In the genomic region with DNA sequence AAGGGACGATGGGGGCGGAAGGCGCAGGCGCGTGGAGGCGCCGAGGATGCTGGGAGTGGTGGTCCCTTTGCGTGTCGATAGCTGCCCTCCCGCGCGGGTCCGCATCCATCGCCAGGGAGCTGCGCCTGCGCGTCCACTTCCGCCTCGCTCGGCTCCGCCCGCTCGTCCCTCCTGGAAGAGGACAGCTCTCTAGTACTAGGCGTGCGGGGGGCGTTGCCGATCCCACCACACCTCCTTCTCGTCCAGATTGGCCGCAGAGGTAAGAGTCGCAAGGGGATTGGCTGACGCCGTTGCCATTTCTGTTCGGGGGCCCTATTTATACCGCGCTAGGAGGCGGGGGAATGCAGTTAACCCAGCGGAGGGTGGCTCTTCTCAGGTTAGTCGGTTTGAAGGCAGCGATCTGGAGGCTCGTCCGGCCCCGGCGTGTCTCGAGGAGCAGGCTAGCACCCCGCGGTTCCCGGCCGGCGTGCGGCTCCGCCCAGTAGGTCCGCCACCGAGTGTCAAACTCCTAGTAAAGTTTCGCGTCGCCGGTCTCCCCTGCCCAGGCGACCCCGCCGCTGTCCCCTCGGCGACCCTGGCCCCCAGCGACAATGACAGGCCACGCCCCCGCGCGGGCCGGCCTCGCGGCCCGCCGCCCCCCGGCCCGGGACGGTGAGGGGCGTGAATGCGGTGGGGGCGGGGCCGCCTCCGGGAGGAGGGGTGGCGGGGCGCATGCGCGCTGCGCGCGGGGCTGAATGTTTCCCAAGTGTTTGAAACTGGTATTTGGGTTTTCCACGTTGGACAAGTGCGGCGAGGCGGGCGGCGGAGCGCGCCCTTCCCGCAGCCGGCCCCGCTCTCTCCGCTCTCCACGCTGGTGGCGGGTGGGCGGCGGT, we compare ENCODE assay signal across 8 mouse cellular contexts. TPM values are rescaled to one million over a fixed set of nuclear protein-coding genes. Genes with fewer than 3 reads are reported as not detected.
DNase-seq lines count a peak whose midpoint lies in the region; ATAC-seq and TF ChIP-seq lines count a peak whose summit lies in the region.

No protein-coding gene starts in this region.

- ATAC-seq in embryonic facial prominence, embryonic 15.5 days (ENCODE audit: insufficient number of reproducible peaks, low FRiP score, low TSS enrichment, low read depth): peak; percentile 92
- peak; percentile 86 for ATAC-seq in limb, embryonic 14.5 days (ENCODE audit: low FRiP score, low read depth)
- ATAC-seq in midbrain, postnatal 0 days (ENCODE audit: low FRiP score): peak; percentile 91

- no peaks in the 10 kb centered on the region; the same call in 1 of the 2 replicates for H3K4me1 ChIP-seq in bone marrow, adult 2 months (ENCODE audit: control insufficient read depth, insufficient read depth, low read length)
- H3K4me1 ChIP-seq in embryonic facial prominence, embryonic 15.5 days: peaks cover 22% of the 10 kb centered on the region
- peaks cover 10% of the 10 kb centered on the region for H3K4me1 ChIP-seq in limb, embryonic 14.5 days (ENCODE audit: control insufficient read depth, insufficient read depth, low read length)
- H3K4me1 ChIP-seq in midbrain, postnatal 0 days (ENCODE audit: insufficient read depth, low read length): peaks cover 4% of the 10 kb centered on the region; the same call in 1 of the 2 replicates

- TF ChIP-seq CTCF in bone marrow, adult 2 months (IDR thresholded peaks at IDR 0.05; ENCODE audit: control insufficient read depth, insufficient read depth, low read length): 0 out of 2 replicates have a peak, but pooled peaks have one; percentile 5
- TF ChIP-seq CTCF in midbrain, postnatal 0 days (IDR thresholded peaks at IDR 0.05): no peak

- peak; percentile 100 for DNase-seq in 416B (ENCODE audit: low read depth)
- peak; percentile 98 for DNase-seq in heart, adult 8-10 months (ENCODE audit: low spot score)
- DNase-seq in kidney, adult 9 months: peak; percentile 100
- peak; percentile 100 for DNase-seq in limb, embryonic 14.5 days (ENCODE audit: low spot score)
- DNase-seq in midbrain, postnatal 0 days (ENCODE audit: low spot score): peak; percentile 100
- peak; percentile 93 to 94 for DNase-seq in spleen, postnatal 14 days (ENCODE audit: low spot score in 2 of 2)

- H3K9ac ChIP-seq in embryonic facial prominence, embryonic 15.5 days: peak overlapping the region; percentile 95
- peak overlapping the region; percentile 90 for H3K9ac ChIP-seq in limb, embryonic 14.5 days (ENCODE audit: low read depth, low read length, severe bottlenecking)
- peak overlapping the region; percentile 85 for H3K9ac ChIP-seq in midbrain, postnatal 0 days (replicated peaks; ENCODE audit: low read length, poor library complexity, severe bottlenecking)

- peak overlapping the region; percentile 76 for H3K4me2 ChIP-seq in embryonic facial prominence, embryonic 15.5 days (replicated peaks)
- peak overlapping the region; percentile 59 for H3K4me2 ChIP-seq in limb, embryonic 14.5 days (replicated peaks; ENCODE audit: low read depth, low read length, severe bottlenecking)
- H3K4me2 ChIP-seq in midbrain, postnatal 0 days (ENCODE audit: low read depth, low read length, poor library complexity, severe bottlenecking): peak overlapping the region; percentile 82

- TF ChIP-seq POLR2A in bone marrow, adult 2 months (IDR thresholded peaks at IDR 0.05; ENCODE audit: borderline replicate concordance, control insufficient read depth, low read depth, low read length): peak; percentile 98
- peak; percentile 99; the same call in 1 of the 2 replicates for TF ChIP-seq POLR2A in limb, embryonic 14.5 days (IDR thresholded peaks at IDR 0.05; ENCODE audit: borderline replicate concordance, extremely low read depth, insufficient read depth, insufficient read length)

- H3K36me3 ChIP-seq in embryonic facial prominence, embryonic 15.5 days: no peaks in the 10 kb centered on the region
- H3K36me3 ChIP-seq in limb, embryonic 14.5 days (ENCODE audit: control insufficient read depth, insufficient read depth, low read length): no peaks in the 10 kb centered on the region
- no peaks in the 10 kb centered on the region for H3K36me3 ChIP-seq in midbrain, postnatal 0 days (ENCODE audit: insufficient read depth, low read length)

- H3K27me3 ChIP-seq in embryonic facial prominence, embryonic 15.5 days: no peaks in the 10 kb centered on the region
- no peaks in the 10 kb centered on the region for H3K27me3 ChIP-seq in limb, embryonic 14.5 days (ENCODE audit: control insufficient read depth, insufficient read depth, low read length)
- H3K27me3 ChIP-seq in midbrain, postnatal 0 days (ENCODE audit: insufficient read depth, low read length): no peaks in the 10 kb centered on the region

- H3K27ac ChIP-seq in bone marrow, adult 2 months (ENCODE audit: control insufficient read depth, insufficient read depth, low read depth, low read length, poor library complexity): peak overlapping the region; percentile 89
- peak overlapping the region; percentile 100 for H3K27ac ChIP-seq in embryonic facial prominence, embryonic 15.5 days (replicated peaks)
- peak overlapping the region; percentile 96 for H3K27ac ChIP-seq in limb, embryonic 14.5 days (replicated peaks; ENCODE audit: low read depth, low read length)
- H3K27ac ChIP-seq in midbrain, postnatal 0 days (ENCODE audit: low read depth, low read length): peak overlapping the region; percentile 98

- WGBS in bone marrow, adult 2 months: under 1% methylated on average over 103 of the region's 103 CpGs
- under 1% methylated on average over 103 of the region's 103 CpGs for WGBS in embryonic facial prominence, embryonic 15.5 days
- WGBS in limb, embryonic 14.5 days: under 1% methylated on average over 79 of the region's 103 CpGs
- WGBS in midbrain, postnatal 0 days: under 1% methylated on average over 84 of the region's 103 CpGs

- no peaks in the 10 kb centered on the region for H3K9me3 ChIP-seq in embryonic facial prominence, embryonic 15.5 days (replicated peaks)
- H3K9me3 ChIP-seq in limb, embryonic 14.5 days (ENCODE audit: control insufficient read depth, low read length): no peaks in the 10 kb centered on the region
- no peaks in the 10 kb centered on the region for H3K9me3 ChIP-seq in midbrain, postnatal 0 days (ENCODE audit: low read length)

- H3K4me3 ChIP-seq in bone marrow, adult 2 months (replicated peaks; ENCODE audit: control insufficient read depth, low read depth, low read length): peak overlapping the region; percentile 100
- peak overlapping the region; percentile 95 for H3K4me3 ChIP-seq in embryonic facial prominence, embryonic 15.5 days (replicated peaks)
- H3K4me3 ChIP-seq in limb, embryonic 14.5 days (replicated peaks; ENCODE audit: low read length): peak overlapping the region; percentile 94
- H3K4me3 ChIP-seq in midbrain, postnatal 0 days (ENCODE audit: low read depth, low read length): peak overlapping the region; percentile 78

RNA-seq across cellular contexts. Expression of a gene that starts 0.6 kb away (rescaled TPM):
- 26.2 and 44.7 TPM in 2 replicates for polyA plus RNA-seq in bone marrow, adult 2 months (2011; ENCODE audit: insufficient read depth, insufficient read length, low replicate concordance, missing spikeins)
- polyA plus RNA-seq in embryonic facial prominence, embryonic 15.5 days (2015; fragmentation: Nextera tagmentation; extraction: Ambion mirVana): 36.3 and 49.5 TPM in 2 replicates
- total RNA-seq in heart, adult 8-10 months (2022): 10 to 100 TPM; 15.9 to 24.4 (median 19.9) TPM
- 38.5 and 63.6 TPM in 2 replicates for polyA plus RNA-seq in limb, embryonic 14.5 days (2012; rRNA removed)
- 42.9 and 49.7 TPM in 2 replicates for polyA plus RNA-seq in limb, embryonic 14.5 days (2014; fragmentation: Nextera tagmentation; extraction: Ambion mirVana)
- total RNA-seq in midbrain, postnatal 0 days (2014; rRNA removed): 17.8 and 20.7 TPM in 2 replicates
- polyA plus RNA-seq in midbrain, postnatal 0 days (2015; fragmentation: Nextera tagmentation; extraction: Ambion mirVana): 36.2 and 39.0 TPM in 2 replicates

RNA-seq across cellular contexts. Expression of a gene that starts 5.4 kb away (rescaled TPM):
- 22.0 and 32.7 TPM in 2 replicates for polyA plus RNA-seq in bone marrow, adult 2 months (2011; ENCODE audit: insufficient read depth, insufficient read length, low replicate concordance, missing spikeins)
- 28.7 and 31.4 TPM in 2 replicates for polyA plus RNA-seq in embryonic facial prominence, embryonic 15.5 days (2015; fragmentation: Nextera tagmentation; extraction: Ambion mirVana)
- total RNA-seq in heart, adult 8-10 months (2022): 10 to 100 TPM; 50.7 to 55.7 (median 53.7) TPM
- 66.7 and 77.4 TPM in 2 replicates for polyA plus RNA-seq in limb, embryonic 14.5 days (2012; rRNA removed)
- polyA plus RNA-seq in limb, embryonic 14.5 days (2014; fragmentation: Nextera tagmentation; extraction: Ambion mirVana): 26.4 and 27.5 TPM in 2 replicates
- 35.5 and 39.3 TPM in 2 replicates for total RNA-seq in midbrain, postnatal 0 days (2014; rRNA removed)
- 19.5 and 20.1 TPM in 2 replicates for polyA plus RNA-seq in midbrain, postnatal 0 days (2015; fragmentation: Nextera tagmentation; extraction: Ambion mirVana)

RNA-seq across cellular contexts. Expression of a gene that starts 58.6 kb away (rescaled TPM):
- 32.5 and 74.0 TPM in 2 replicates for polyA plus RNA-seq in bone marrow, adult 2 months (2011; ENCODE audit: insufficient read depth, insufficient read length, low replicate concordance, missing spikeins)
- polyA plus RNA-seq in embryonic facial prominence, embryonic 15.5 days (2015; fragmentation: Nextera tagmentation; extraction: Ambion mirVana): 120 and 132 TPM in 2 replicates
- total RNA-seq in heart, adult 8-10 months (2022): 10 to 100 TPM; 30.7 to 35.3 (median 32.1) TPM
- polyA plus RNA-seq in limb, embryonic 14.5 days (2012; rRNA removed): 117 and 129 TPM in 2 replicates
- 112 and 118 TPM in 2 replicates for polyA plus RNA-seq in limb, embryonic 14.5 days (2014; fragmentation: Nextera tagmentation; extraction: Ambion mirVana)
- total RNA-seq in midbrain, postnatal 0 days (2014; rRNA removed): 88.6 and 89.7 TPM in 2 replicates
- 106 and 118 TPM in 2 replicates for polyA plus RNA-seq in midbrain, postnatal 0 days (2015; fragmentation: Nextera tagmentation; extraction: Ambion mirVana)

Comparison
In these comparisons a context has a peak if more than half of its experiments do, and no peak if none do; other contexts are left out.
1. Peak in every context shown above with its lines: DNase-seq, ATAC-seq, H3K4me3 ChIP-seq and H3K27ac ChIP-seq.